Mouse (Mus musculus): ENCODE results near the gene Dlg5. TPM values are rescaled to one million over a fixed set of nuclear protein-coding genes. Genes with fewer than 3 reads are reported as not detected.

Dlg5 gene
- 12.4 and 12.6 TPM in 2 replicates for polyA plus RNA-seq (2012; rRNA removed)

GRCm38 (mm10) chr14:24245177-24246081, at the start of gene Dlg5:
Gene Dlg5 (minus strand): TSS chr14:24245920.

GRCm38 (mm10) chr14:24292914-24293313, 47.2 kb upstream of the Dlg5 start, which contains the start of gene E330034G19Rik:
Gene E330034G19Rik (plus strand): TSS chr14:24293214.

Other genes with a start within 250 kb of the Dlg5 start
- 3.5 and 5.7 TPM in 2 replicates for gene Kcnma1, start 231.4 kb downstream of the Dlg5 start, polyA plus RNA-seq (2012; rRNA removed)
- gene E330034G19Rik, start 47.3 kb upstream of the Dlg5 start, polyA plus RNA-seq (2012; rRNA removed) = not detected in 2 replicates
- gene Polr3a, start 241.1 kb upstream of the Dlg5 start, polyA plus RNA-seq (2012; rRNA removed) = 0.99 and 1.7 TPM in 2 replicates
- 69.4 and 72.7 TPM in 2 replicates for gene Rps24, start 241.2 kb upstream of the Dlg5 start, polyA plus RNA-seq (2012; rRNA removed)